Comparison of ENCODE assay signal across 25 mouse cellular contexts in genomic region chr3:97909737-97910136, GRCm38 (mm10).
"Had no signal": no experiment of that assay in that cellular context is flagged by ENCODE, and none has a peak within 500 bp of the region (broad histone marks: within the 10 kb centered on the region; RNA-seq: fewer than 3 reads in every experiment).

No protein-coding gene starts in this region.

- DNase-seq: gastrocnemius, postnatal 14 days; gastrocnemius, postnatal 36 days; heart, adult 18-20 months; heart, postnatal 14 days; heart, postnatal 36 days; kidney, adult 11 months; kidney, adult 2 months; kidney, adult 9 months; kidney, postnatal 14 days; kidney, postnatal 36 days; layer of hippocampus, adult 9-11 months; layer of hippocampus, postnatal 36 days had no signal

- H3K4me3 ChIP-seq: heart, embryonic 10.5 days; heart, embryonic 13.5 days; heart, embryonic 15.5 days; hindbrain, embryonic 13.5 days; hindbrain, embryonic 15.5 days; kidney, embryonic 15.5 days; limb, embryonic 13.5 days; limb, embryonic 15.5 days; liver, embryonic 12.5 days had no signal

- ATAC-seq: hindbrain, postnatal 0 days; intestine, embryonic 16.5 days; liver, embryonic 12.5 days had no signal

- H3K27ac ChIP-seq: heart, embryonic 10.5 days; heart, embryonic 13.5 days; heart, embryonic 15.5 days; hindbrain, embryonic 13.5 days; hindbrain, embryonic 15.5 days; hindbrain, postnatal 0 days; kidney, embryonic 15.5 days; kidney, postnatal 0 days; limb, embryonic 13.5 days; limb, embryonic 15.5 days; liver, embryonic 12.5 days; liver, embryonic 14.5 days had no signal
